Mouse (Mus musculus) C2C12 (cell line): Measurements from ENCODE around the gene Dennd5a. TPM values are rescaled to one million over a fixed set of nuclear protein-coding genes. Genes with fewer than 3 reads are reported as not detected.
"Not testable (repeated sequence)": the region's sequence is repeated elsewhere in the genome, so short reads cannot be mapped to it uniquely, and the experiment has no call there.

Experiments
- H3K27me3 ChIP-seq: one replicate; pipeline ENCODE4 v1.6.1; 2011; ENCODE audit not compliant: control insufficient read depth, insufficient read depth, insufficient read length
- H3K36me3 ChIP-seq: one replicate; pipeline ENCODE4 v1.6.1; 2011; ENCODE audit not compliant: control insufficient read depth, insufficient read depth
- H3K4me3 ChIP-seq: one replicate; pipeline ENCODE4 v1.5.1; 2011; ENCODE audit warnings: mild to moderate bottlenecking, control low read depth; ENCODE audit not compliant: poor library complexity, insufficient read depth, severe bottlenecking
- H3K79me2 ChIP-seq: one replicate; pipeline ENCODE4 v1.6.1; 2011; ENCODE audit not compliant: control insufficient read depth, insufficient read depth
- H3K79me3 ChIP-seq: one replicate; pipeline ENCODE4 v1.6.1; 2011; ENCODE audit warnings: low read depth, control low read depth
- H3ac ChIP-seq: one replicate; pipeline ENCODE3; 2011; ENCODE audit warnings: low read depth; ENCODE audit not compliant: control insufficient read depth, insufficient read length
- CEBPB ChIP-seq: IDR thresholded peaks from one replicate; pipeline ENCODE4 v1.6.1; 2011; ENCODE audit warnings: low read depth, mild to moderate bottlenecking, control low read depth, moderate library complexity
- CTCF ChIP-seq: IDR thresholded peaks from one replicate; pipeline ENCODE4 v1.5.1; 2011; ENCODE audit not compliant: control insufficient read depth, insufficient read depth, insufficient read length
- FOSL1 ChIP-seq: IDR thresholded peaks from one replicate; pipeline ENCODE4 v1.8.0; 2011; ENCODE audit warnings: mild to moderate bottlenecking, low read length; ENCODE audit not compliant: poor library complexity, insufficient read depth, severe bottlenecking
- MAX ChIP-seq: IDR thresholded peaks from one replicate; pipeline ENCODE4 v1.6.1; 2011; ENCODE audit warnings: mild to moderate bottlenecking, control low read depth
- MYOD1 ChIP-seq: IDR thresholded peaks from one replicate; pipeline ENCODE4 v1.6.1; 2011; ENCODE audit warnings: low read depth; ENCODE audit not compliant: control insufficient read depth, insufficient read length
- MYOG ChIP-seq: IDR thresholded peaks from one replicate; pipeline ENCODE4 v1.6.1; 2011; ENCODE audit not compliant: control insufficient read depth, insufficient read length; ENCODE audit errors: extremely low read depth
- USF1 ChIP-seq: IDR thresholded peaks from one replicate; pipeline ENCODE4 v1.6.1; 2011; ENCODE audit warnings: low read depth, mild to moderate bottlenecking, control low read depth, moderate library complexity
- polyA plus RNA-seq: library from polyadenylated mRNA; unstranded; fragments of >200 nt; fragmentation: generic; extraction: Trizol; gene quantifications from one replicate; pipeline ENCODE4 v1.2.1, GENCODE M21; 2012; ENCODE audit warnings: missing spikeins

Gene Dennd5a
- polyA plus RNA-seq, 1 experiment = 46.2 TPM

GRCm38 (mm10) chr7:109986775-109987174 lies 26.5 kb upstream of the Dennd5a start, which contains the start of gene Tmem41b:
Tmem41b (minus strand) TSS chr7:109986929.
- not testable (repeated sequence) for H3K36me3 ChIP-seq, H3K27me3 ChIP-seq
- H3K79me2 ChIP-seq = peaks cover 24% of the 10 kb centered on the region
- H3K79me3 ChIP-seq = peaks cover 17% of the 10 kb centered on the region
- peak within 1 kb of the TSS; percentile 50 for H3ac ChIP-seq
- peak; percentile 46 for TF ChIP-seq MAX
- H3K4me3 ChIP-seq = peak within 1 kb of the TSS; percentile 57

DNA sequence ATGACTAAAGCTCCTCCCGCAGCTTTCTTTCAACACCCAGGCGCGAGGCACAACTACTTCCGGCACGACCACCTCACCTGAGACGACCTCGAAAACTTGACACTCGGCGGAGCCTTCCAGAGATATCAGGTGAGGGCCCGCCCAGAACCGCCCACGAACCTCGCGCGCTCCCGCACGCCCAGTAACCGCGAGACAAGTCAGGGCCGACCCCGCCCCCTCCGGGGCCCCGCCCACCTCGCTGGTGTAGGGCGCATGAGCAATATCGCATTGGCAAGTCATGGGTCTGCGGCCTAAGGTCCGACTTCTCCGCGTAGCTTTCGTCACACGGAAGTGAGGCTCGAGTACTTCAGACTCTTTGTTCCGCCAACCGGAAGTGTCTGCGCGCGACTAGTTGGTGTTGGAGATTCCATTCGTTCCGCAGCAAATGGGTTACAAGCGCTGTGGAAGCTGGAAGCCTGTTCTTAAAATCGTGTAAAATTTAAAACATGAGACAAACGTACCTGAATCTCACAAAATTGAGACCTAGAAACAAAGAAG lies 25.9 kb upstream of the Dennd5a start:
- Histone ChIP-seq H3K36me3 (peaks cover 12% of the 10 kb centered on the region), H3K27me3 (no peaks in the 10 kb centered on the region), H3ac (peak overlapping the region; percentile 50), H3K79me3 (peaks cover 17% of the 10 kb centered on the region), H3K4me3 (peak overlapping the region; percentile 57), H3K79me2 (peaks cover 24% of the 10 kb centered on the region)
- TF ChIP-seq MAX = peak; percentile 64
- TF ChIP-seq CEBPB = no peak

DNA sequence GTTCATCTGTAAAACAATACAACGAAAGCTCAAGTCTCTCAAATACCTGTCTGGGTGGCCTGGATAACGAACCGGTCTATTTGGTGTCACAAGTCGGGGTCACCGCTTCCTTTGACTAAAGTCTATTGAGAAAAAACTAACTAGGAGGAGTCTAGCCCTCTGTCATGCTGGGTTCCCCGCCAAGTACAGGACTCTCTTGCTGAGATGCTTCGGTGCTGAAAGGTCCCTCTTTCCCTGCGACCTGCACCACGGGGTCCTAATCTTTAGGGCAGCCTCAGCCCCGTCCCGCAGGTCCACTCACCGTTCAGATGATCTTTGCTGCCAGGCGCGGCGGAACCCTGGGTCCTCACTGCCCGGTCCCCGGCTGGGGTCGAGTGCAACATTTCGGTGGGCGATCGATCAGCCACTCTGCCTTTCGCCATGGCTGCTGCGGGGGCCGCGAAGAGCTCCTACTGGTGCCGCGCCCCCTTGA lies 25.4 kb upstream of the Dennd5a start:
- peak overlapping the region; percentile 50 for H3ac ChIP-seq
- TF ChIP-seq USF1 = no peak
- no peak for TF ChIP-seq FOSL1
- TF ChIP-seq MYOG = no peak
- no peak for TF ChIP-seq CEBPB
- no peak for TF ChIP-seq CTCF
- no peak for TF ChIP-seq MYOD1
- TF ChIP-seq MAX = no peak
- peaks cover 17% of the 10 kb centered on the region for H3K79me3 ChIP-seq
- H3K36me3 ChIP-seq = peaks cover 17% of the 10 kb centered on the region
- peaks cover 24% of the 10 kb centered on the region for H3K79me2 ChIP-seq
- H3K27me3 ChIP-seq = no peaks in the 10 kb centered on the region
- H3K4me3 ChIP-seq = peak overlapping the region; percentile 57

- Histone ChIP-seq H3K36me3 (peaks cover 28% of the 10 kb centered on the region), H3K79me2 (peaks cover 24% of the 10 kb centered on the region), H3K79me3 (peaks cover 17% of the 10 kb centered on the region)
- H3K27me3 ChIP-seq, H3K4me3 ChIP-seq, H3ac ChIP-seq: not testable (repeated sequence)
Observed at GRCm38 (mm10) chr7:109984608-109985007, 24.3 kb upstream of the Dennd5a start.

- not testable (repeated sequence) for H3K79me2 ChIP-seq, H3ac ChIP-seq, H3K79me3 ChIP-seq, H3K4me3 ChIP-seq, H3K27me3 ChIP-seq
- H3K36me3 ChIP-seq = peaks cover 40% of the 10 kb centered on the region
Observed at GRCm38 (mm10) chr7:109977131-109977530, 16.9 kb upstream of the Dennd5a start.

- Histone ChIP-seq H3K79me3 (no peaks in the 10 kb centered on the region), H3ac (no peak overlapping the region), H3K27me3 (no peaks in the 10 kb centered on the region), H3K79me2 (no peaks in the 10 kb centered on the region), H3K4me3 (no peak overlapping the region), H3K36me3 (peaks cover 35% of the 10 kb centered on the region)
- TF ChIP-seq CTCF (no peak), MYOG (no peak)
Observed at GRCm38 (mm10) chr7:109975966-109976715, 15.9 kb upstream of the Dennd5a start.

- H3ac ChIP-seq = no peak overlapping the region
- H3K4me3 ChIP-seq = no peak overlapping the region
- H3K79me3 ChIP-seq = no peaks in the 10 kb centered on the region
- H3K27me3 ChIP-seq = no peaks in the 10 kb centered on the region
- TF ChIP-seq FOSL1 (no peak), CEBPB (no peak), MYOG (no peak), MAX (no peak), CTCF (no peak), MYOD1 (no peak), USF1 (no peak)
- H3K79me2 ChIP-seq = no peaks in the 10 kb centered on the region
- no peaks in the 10 kb centered on the region for H3K36me3 ChIP-seq
Observed at GRCm38 (mm10) chr7:109969542-109969941, 9.3 kb upstream of the Dennd5a start.
